Mouse (Mus musculus): ENCODE measurements around the gene Tmem140. TPM values are rescaled to one million over a fixed set of nuclear protein-coding genes. Genes with fewer than 3 reads are reported as not detected.

Tmem140 gene
- polyA plus RNA-seq, 2 experiments = 1.7 to 2.9 TPM

GRCm38 (mm10) chr6:34870136-34870535, 7.2 kb downstream of the Tmem140 start:
- 50% methylated on average over 5 of the region's 5 CpGs for WGBS (ENCODE audit: insufficient replicate concordance)
- Histone ChIP-seq H3K4me1 (replicated peaks; ENCODE audit: control insufficient read depth in 2 of 2, insufficient read depth in 2 of 2, low read length in 1 of 2) (peaks cover 48 to 59% of the 10 kb centered on the region in 2 experiments), H3K27ac (peak overlapping the region; percentile 80), H3K9me3 (ENCODE audit: control insufficient read depth, low read length) (no peaks in the 10 kb centered on the region), H3K4me3 (ENCODE audit: insufficient read depth in 1 of 2, low read depth in 2 of 2, low read length in 2 of 2) (no peak overlapping the region), H3K27me3 (ENCODE audit: control insufficient read depth, insufficient read depth, low read length) (no peaks in the 10 kb centered on the region), H3K4me2 (ENCODE audit: low read depth) (peak overlapping the region; percentile 58), H3K36me3 (replicated peaks; ENCODE audit: control insufficient read depth, insufficient read depth, low read depth) (no peaks in the 10 kb centered on the region; the same call in 1 of the 2 replicates), H3K9ac (replicated peaks) (peak overlapping the region; percentile 14)
- ATAC-seq (ENCODE audit: insufficient read depth) (no peak), DNase-seq (ENCODE audit: low read depth in 3 of 3, low spot score in 3 of 3) (no peak)
- no peak for TF ChIP-seq CTCF (IDR thresholded peaks at IDR 0.05; ENCODE audit: low read depth)
- no peak for TF ChIP-seq EP300 (IDR thresholded peaks at IDR 0.05; ENCODE audit: low read depth)

GRCm38 (mm10) chr6:34870724-34871123, 7.8 kb downstream of the Tmem140 start:
- DNase-seq (ENCODE audit: low read depth in 3 of 3, low spot score in 3 of 3) = no peak
- WGBS (ENCODE audit: insufficient replicate concordance) = 66% methylated on average over 5 of the region's 5 CpGs
- Histone ChIP-seq H3K4me3 (ENCODE audit: insufficient read depth in 1 of 2, low read depth in 2 of 2, low read length in 2 of 2) (no peak overlapping the region), H3K27ac (no peak overlapping the region; the same call in 1 of the 2 replicates), H3K27me3 (ENCODE audit: control insufficient read depth, insufficient read depth, low read length) (no peaks in the 10 kb centered on the region), H3K4me2 (ENCODE audit: low read depth) (no peak overlapping the region), H3K9me3 (ENCODE audit: control insufficient read depth, low read length) (no peaks in the 10 kb centered on the region), H3K36me3 (replicated peaks; ENCODE audit: control insufficient read depth, insufficient read depth, low read depth) (no peaks in the 10 kb centered on the region; the same call in 1 of the 2 replicates), H3K9ac (replicated peaks) (no peak overlapping the region), H3K4me1 (replicated peaks; ENCODE audit: control insufficient read depth in 2 of 2, insufficient read depth in 2 of 2, low read length in 1 of 2) (peaks cover 48 to 59% of the 10 kb centered on the region in 2 experiments)
- TF ChIP-seq CTCF (IDR thresholded peaks at IDR 0.05; ENCODE audit: low read depth) (no peak), EP300 (IDR thresholded peaks at IDR 0.05; ENCODE audit: low read depth) (no peak)
- ATAC-seq (ENCODE audit: insufficient read depth) = no peak

- Histone ChIP-seq H3K4me2 (ENCODE audit: low read depth) (no peak overlapping the region), H3K4me1 (replicated peaks; ENCODE audit: control insufficient read depth in 2 of 2, insufficient read depth in 2 of 2, low read length in 1 of 2) (peaks cover 55 to 64% of the 10 kb centered on the region in 2 experiments), H3K27ac (peak overlapping the region; percentile 34; the same call in 1 of the 2 replicates), H3K9me3 (ENCODE audit: control insufficient read depth, low read length) (no peaks in the 10 kb centered on the region), H3K27me3 (ENCODE audit: control insufficient read depth, insufficient read depth, low read length) (no peaks in the 10 kb centered on the region), H3K9ac (replicated peaks) (no peak overlapping the region), H3K36me3 (replicated peaks; ENCODE audit: control insufficient read depth, insufficient read depth, low read depth) (no peaks in the 10 kb centered on the region; the same call in 1 of the 2 replicates), H3K4me3 (ENCODE audit: insufficient read depth in 1 of 2, low read depth in 2 of 2, low read length in 2 of 2) (no peak overlapping the region)
- WGBS (ENCODE audit: insufficient replicate concordance) = 78% methylated on average over 7 of the region's 7 CpGs
- DNase-seq (ENCODE audit: low read depth in 3 of 3, low spot score in 3 of 3) = no peak
- no peak for ATAC-seq (ENCODE audit: insufficient read depth)
- TF ChIP-seq CTCF (IDR thresholded peaks at IDR 0.05; ENCODE audit: low read depth) = no peak
- no peak for TF ChIP-seq EP300 (IDR thresholded peaks at IDR 0.05; ENCODE audit: low read depth)
Observed at GRCm38 (mm10) chr6:34871929-34872328, 9.0 kb downstream of the Tmem140 start.

- Histone ChIP-seq H3K4me3 (ENCODE audit: insufficient read depth in 1 of 2, low read depth in 2 of 2, low read length in 2 of 2) (no peak overlapping the region), H3K27ac (no peak overlapping the region), H3K9ac (replicated peaks) (no peak overlapping the region), H3K27me3 (ENCODE audit: control insufficient read depth, insufficient read depth, low read length) (no peaks in the 10 kb centered on the region), H3K36me3 (replicated peaks; ENCODE audit: control insufficient read depth, insufficient read depth, low read depth) (no peaks in the 10 kb centered on the region; the same call in 1 of the 2 replicates), H3K9me3 (ENCODE audit: control insufficient read depth, low read length) (no peaks in the 10 kb centered on the region), H3K4me1 (replicated peaks; ENCODE audit: control insufficient read depth in 2 of 2, insufficient read depth in 2 of 2, low read length in 1 of 2) (peaks cover 60 to 61% of the 10 kb centered on the region in 2 experiments), H3K4me2 (ENCODE audit: low read depth) (no peak overlapping the region)
- TF ChIP-seq CTCF (IDR thresholded peaks at IDR 0.05; ENCODE audit: low read depth) (no peak), EP300 (IDR thresholded peaks at IDR 0.05; ENCODE audit: low read depth) (no peak)
- WGBS (ENCODE audit: insufficient replicate concordance) = 86% methylated on average over 10 of the region's 10 CpGs
- ATAC-seq (ENCODE audit: insufficient read depth) (no peak), DNase-seq (ENCODE audit: low read depth in 3 of 3, low spot score in 3 of 3) (no peak)
Observed at GRCm38 (mm10) chr6:34872871-34873270, 9.9 kb downstream of the Tmem140 start.

DNA sequence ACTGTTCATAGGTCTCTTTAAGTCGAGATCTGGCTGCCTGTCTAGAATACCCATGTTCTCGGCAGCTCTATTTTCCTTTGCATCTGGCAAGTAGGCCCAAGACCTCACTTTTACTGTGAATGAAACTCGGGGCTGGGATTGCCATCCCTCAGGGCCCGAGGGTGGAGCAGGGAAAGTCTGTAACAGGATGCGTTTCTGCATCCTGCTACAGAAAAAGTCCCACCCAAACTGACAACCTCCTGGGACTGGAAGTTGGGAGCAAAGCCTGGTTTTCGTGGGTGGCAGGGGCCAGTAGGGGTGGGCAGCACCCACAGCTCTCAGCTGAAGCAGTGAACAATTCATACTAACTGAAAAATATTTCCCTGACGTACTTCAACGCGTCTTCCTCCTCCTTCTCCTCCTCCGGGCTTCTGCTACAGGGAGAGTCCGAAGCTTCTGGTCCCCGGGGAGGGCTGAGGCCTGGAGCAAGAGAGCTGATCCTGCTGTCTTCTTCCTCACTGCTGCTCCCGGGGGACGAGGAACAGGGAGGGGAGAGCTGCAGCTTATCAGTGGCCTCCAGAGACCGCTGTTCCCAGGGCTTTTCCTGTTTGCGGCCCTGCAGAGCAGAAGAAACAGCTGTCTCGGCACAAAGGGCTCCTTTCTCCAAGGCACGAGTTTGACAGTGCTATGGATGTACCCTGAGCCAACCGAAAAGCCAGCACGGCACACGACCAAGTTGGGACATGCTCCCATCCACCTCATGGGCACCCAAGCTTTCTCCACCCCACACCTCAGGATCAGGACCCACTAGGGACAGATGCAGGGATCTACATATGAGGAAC, 11.4 kb downstream of the Tmem140 start:
- 13% methylated on average over 21 of the region's 21 CpGs for WGBS (ENCODE audit: insufficient replicate concordance)
- TF ChIP-seq EP300 (IDR thresholded peaks at IDR 0.05; ENCODE audit: low read depth) = peak; percentile 74
- peak; percentile 61 for TF ChIP-seq CTCF (IDR thresholded peaks at IDR 0.05; ENCODE audit: low read depth)
- H3K36me3 ChIP-seq (replicated peaks; ENCODE audit: control insufficient read depth, insufficient read depth, low read depth) = peaks cover under 1% of the 10 kb centered on the region; the same call in 1 of the 2 replicates
- ATAC-seq (ENCODE audit: insufficient read depth) = peak; percentile 52
- peak overlapping the region; percentile 84 for H3K4me2 ChIP-seq (ENCODE audit: low read depth)
- DNase-seq (ENCODE audit: low read depth in 3 of 3, low spot score in 3 of 3) = peak; percentile 63 to 73 (median 67)
- H3K9ac ChIP-seq (replicated peaks) = peak overlapping the region; percentile 81
- peaks cover 54 to 55% of the 10 kb centered on the region in 2 experiments for H3K4me1 ChIP-seq (replicated peaks; ENCODE audit: control insufficient read depth in 2 of 2, insufficient read depth in 2 of 2, low read length in 1 of 2)
- no peaks in the 10 kb centered on the region for H3K9me3 ChIP-seq (ENCODE audit: control insufficient read depth, low read length)
- peak overlapping the region; percentile 53 to 86 for H3K4me3 ChIP-seq (ENCODE audit: insufficient read depth in 1 of 2, low read depth in 2 of 2, low read length in 2 of 2)
- no peaks in the 10 kb centered on the region for H3K27me3 ChIP-seq (ENCODE audit: control insufficient read depth, insufficient read depth, low read length)
- H3K27ac ChIP-seq = peak overlapping the region; percentile 90
